In the genomic region with DNA sequence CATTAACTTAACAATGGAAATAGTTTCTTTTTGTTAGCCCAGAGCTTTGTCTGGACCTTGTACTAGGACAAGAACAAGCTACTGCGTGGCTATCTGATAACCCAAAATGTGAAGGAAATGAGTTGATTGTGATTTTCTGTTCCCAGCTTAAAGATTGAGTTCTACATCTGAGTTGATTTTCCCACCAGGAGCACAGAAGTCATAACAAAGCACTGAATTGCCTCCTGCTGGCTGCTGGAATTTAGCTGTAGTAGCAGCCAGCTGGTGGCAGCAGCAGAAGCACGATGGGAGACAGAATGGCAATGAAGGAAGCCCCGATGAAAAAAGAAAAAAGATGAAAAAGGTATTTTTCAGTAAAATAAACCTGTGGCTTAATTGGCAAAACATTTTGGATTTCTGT, we compare ENCODE assay signal across 7 mouse cellular contexts. TPM values are rescaled to one million over a fixed set of nuclear protein-coding genes. Genes with fewer than 3 reads are reported as not detected.
DNase-seq lines count a peak whose midpoint lies in the region; ATAC-seq and TF ChIP-seq lines count a peak whose summit lies in the region.

No protein-coding gene starts in this region.

- ATAC-seq in intestine, postnatal 0 days, result no peak
- no peak for ATAC-seq in intestine, embryonic 16.5 days
- no peak for ATAC-seq in kidney, postnatal 0 days (replicated peaks; ENCODE audit: low FRiP score, low read depth)

- no peaks in the 10 kb centered on the region for H3K9me3 ChIP-seq in intestine, postnatal 0 days (ENCODE audit: control insufficient read depth)
- no peaks in the 10 kb centered on the region for H3K9me3 ChIP-seq in intestine, embryonic 16.5 days (ENCODE audit: control insufficient read depth, low read length)
- no peaks in the 10 kb centered on the region for H3K9me3 ChIP-seq in kidney, postnatal 0 days (replicated peaks; ENCODE audit: low read length)

- DNase-seq in ES-CJ7 (ENCODE audit: low read depth, low spot score), result peak; percentile 92
- peak; percentile 4 for DNase-seq in adrenal gland, postnatal 25 days
- peak; percentile 59 for DNase-seq in kidney, postnatal 0 days (ENCODE audit: low spot score)
- DNase-seq in right cerebral cortex, postnatal 10 days (ENCODE audit: low spot score in 2 of 2), result peak; percentile 45 to 50
- DNase-seq in urinary bladder, postnatal 4 days (ENCODE audit: low spot score in 2 of 2), result no peak

- no peak overlapping the region for H3K9ac ChIP-seq in intestine, postnatal 0 days (ENCODE audit: low read depth, low read length)
- no peak overlapping the region for H3K9ac ChIP-seq in intestine, embryonic 16.5 days (ENCODE audit: low read depth, low read length)
- no peak overlapping the region for H3K9ac ChIP-seq in kidney, postnatal 0 days (ENCODE audit: low read depth, low read length)

- H3K4me3 ChIP-seq in intestine, postnatal 0 days (ENCODE audit: low read depth, low read length), result no peak overlapping the region
- H3K4me3 ChIP-seq in intestine, embryonic 16.5 days (ENCODE audit: low read length), result no peak overlapping the region
- H3K4me3 ChIP-seq in kidney, postnatal 0 days (replicated peaks; ENCODE audit: low read depth, low read length), result no peak overlapping the region

- H3K27ac ChIP-seq in intestine, postnatal 0 days (ENCODE audit: low read depth, low read length), result peak overlapping the region; percentile 15; the same call in 1 of the 2 replicates
- no peak overlapping the region for H3K27ac ChIP-seq in intestine, embryonic 16.5 days (ENCODE audit: low read length)
- H3K27ac ChIP-seq in kidney, postnatal 0 days, result no peak overlapping the region

- H3K4me1 ChIP-seq in intestine, postnatal 0 days (replicated peaks; ENCODE audit: control insufficient read depth, insufficient read depth, low read length), result no peaks in the 10 kb centered on the region
- no peaks in the 10 kb centered on the region; the same call in 1 of the 2 replicates for H3K4me1 ChIP-seq in intestine, embryonic 16.5 days (ENCODE audit: control insufficient read depth, insufficient read depth, low read length)
- no peaks in the 10 kb centered on the region for H3K4me1 ChIP-seq in kidney, postnatal 0 days (replicated peaks; ENCODE audit: insufficient read depth, low read length)

- no peak overlapping the region for H3K4me2 ChIP-seq in intestine, postnatal 0 days (replicated peaks; ENCODE audit: low read depth)
- H3K4me2 ChIP-seq in intestine, embryonic 16.5 days (ENCODE audit: low read depth, low read length), result no peak overlapping the region
- no peak overlapping the region for H3K4me2 ChIP-seq in kidney, postnatal 0 days (ENCODE audit: low read length)

- 14% methylated on average over 3 of the region's 3 CpGs for WGBS in intestine, postnatal 0 days
- 16% methylated on average over 3 of the region's 3 CpGs for WGBS in intestine, embryonic 16.5 days
- WGBS in kidney, postnatal 0 days, result 19% methylated on average over 3 of the region's 3 CpGs

- TF ChIP-seq CTCF in intestine, postnatal 0 days (IDR thresholded peaks at IDR 0.05; ENCODE audit: low read depth), result peak; percentile 64
- peak; percentile 58 for TF ChIP-seq CTCF in kidney, postnatal 0 days (IDR thresholded peaks at IDR 0.05; ENCODE audit: low read depth)

- no peaks in the 10 kb centered on the region for H3K27me3 ChIP-seq in intestine, postnatal 0 days (replicated peaks; ENCODE audit: control insufficient read depth, insufficient read depth, low read length)
- H3K27me3 ChIP-seq in intestine, embryonic 16.5 days (replicated peaks; ENCODE audit: control insufficient read depth, insufficient read depth, low read length), result no peaks in the 10 kb centered on the region
- no peaks in the 10 kb centered on the region for H3K27me3 ChIP-seq in kidney, postnatal 0 days (ENCODE audit: insufficient read depth, low read length)

- H3K36me3 ChIP-seq in intestine, postnatal 0 days (ENCODE audit: control insufficient read depth, insufficient read depth), result no peaks in the 10 kb centered on the region
- H3K36me3 ChIP-seq in intestine, embryonic 16.5 days (ENCODE audit: control insufficient read depth, insufficient read depth, low read length), result no peaks in the 10 kb centered on the region
- H3K36me3 ChIP-seq in kidney, postnatal 0 days (ENCODE audit: insufficient read depth, low read length), result no peaks in the 10 kb centered on the region

RNA-seq across cellular contexts. Expression of a gene that starts 2.9 kb away (rescaled TPM):
- 8.5 and 9.2 TPM in 2 replicates for polyA plus RNA-seq in intestine, postnatal 0 days (2015; fragmentation: Nextera tagmentation; extraction: Ambion mirVana)
- polyA plus RNA-seq in intestine, embryonic 16.5 days (2015; fragmentation: Nextera tagmentation; extraction: Ambion mirVana), result 16.8 and 17.9 TPM in 2 replicates
- 20.8 and 26.1 TPM in 2 replicates for total RNA-seq in adrenal gland, postnatal 25 days (2021)
- polyA plus RNA-seq in kidney, postnatal 0 days (2015; fragmentation: Nextera tagmentation; extraction: Ambion mirVana), result 14.2 and 16.8 TPM in 2 replicates

RNA-seq across cellular contexts. Expression of a gene that starts 32.7 kb away (rescaled TPM):
- 0.78 and 1.2 TPM in 2 replicates for polyA plus RNA-seq in intestine, postnatal 0 days (2015; fragmentation: Nextera tagmentation; extraction: Ambion mirVana)
- polyA plus RNA-seq in intestine, embryonic 16.5 days (2015; fragmentation: Nextera tagmentation; extraction: Ambion mirVana), result 1.7 and 3.3 TPM in 2 replicates
- 0.58 and 0.81 TPM in 2 replicates for total RNA-seq in adrenal gland, postnatal 25 days (2021)
- 2.6 TPM in 2 replicates for polyA plus RNA-seq in kidney, postnatal 0 days (2015; fragmentation: Nextera tagmentation; extraction: Ambion mirVana)

Comparison
In these comparisons a context has a peak if more than half of its experiments do, and no peak if none do; other contexts are left out.
1. DNase-seq: peak in ES-CJ7 (single experiment), adrenal gland, postnatal 25 days (single experiment), kidney, postnatal 0 days (single experiment) and right cerebral cortex, postnatal 10 days (2 of 2); none in urinary bladder, postnatal 4 days (0 of 2).